Mouse (Mus musculus) liver, embryonic 11.5 days (tissue): ENCODE results near the gene Tm9sf2. TPM values are rescaled to one million over a fixed set of nuclear protein-coding genes. Genes with fewer than 3 reads are reported as not detected.
A peak's percentile ranks its signal among the peaks of the same experiment; 100 is the strongest.
"Not testable (repeated sequence)": the region's sequence is repeated elsewhere in the genome, so short reads cannot be mapped to it uniquely, and the experiment has no call there.

Experiments
- ATAC-seq: fragments of 200-750 bp; cut with Nextera tagmentation; replicated peaks from 2 replicates; pipeline ENCODE4 v1.8.0; 2017; ENCODE audit warnings: moderate number of reproducible peaks, mild to moderate bottlenecking, moderate TSS enrichment, moderate library complexity; ENCODE audit not compliant: low FRiP score
- DNase-seq: peaks from one replicate; pipeline ENCODE4 v3.0.0-alpha.2; 2017; ENCODE audit warnings: low spot score
- H3K27ac ChIP-seq: fragments of 300-500 bp; sonication (generic); 2 replicates; pipeline ENCODE4 v1.5.1; 2014; ENCODE audit warnings: mild to moderate bottlenecking, low read depth, low read length, control low read depth
- H3K27me3 ChIP-seq: fragments of 300-500 bp; sonication (generic); replicated peaks from 2 replicates; pipeline ENCODE4 v1.6.1; 2014; ENCODE audit warnings: low read length, mixed read lengths; ENCODE audit not compliant: control insufficient read depth, insufficient read depth
- H3K36me3 ChIP-seq: fragments of 300-500 bp; sonication (generic); 2 replicates; pipeline ENCODE4 v1.6.1; 2014; ENCODE audit warnings: mild to moderate bottlenecking, low read length, moderate library complexity, mixed read lengths; ENCODE audit not compliant: control insufficient read depth, insufficient read depth
- H3K4me1 ChIP-seq: fragments of 300-500 bp; sonication (generic); replicated peaks from 2 replicates; pipeline ENCODE4 v1.6.1; 2014; ENCODE audit warnings: low read length, mixed read lengths; ENCODE audit not compliant: control insufficient read depth, insufficient read depth
- H3K4me2 ChIP-seq: fragments of 300-500 bp; sonication (generic); 2 replicates; pipeline ENCODE4 v1.6.1; 2014; ENCODE audit warnings: mild to moderate bottlenecking, control low read depth, moderate library complexity
- H3K4me3 ChIP-seq: fragments of 300-500 bp; sonication (generic); 2 replicates; pipeline ENCODE4 v1.5.1; 2014; ENCODE audit warnings: low read depth, low read length, control low read depth
- H3K9ac ChIP-seq: fragments of 300-500 bp; sonication (generic); 2 replicates; pipeline ENCODE4 v1.6.1; 2014; ENCODE audit warnings: low read depth, low read length, control low read depth
- H3K9me3 ChIP-seq: fragments of 300-500 bp; sonication (generic); 2 replicates; pipeline ENCODE4 v1.6.1; 2016; ENCODE audit warnings: low read length, inconsistent platforms, mixed read lengths; ENCODE audit not compliant: control insufficient read depth
- WGBS: fragments of 180-500 bp; shearing (Covaris S2); extraction: QIAGEN DNeasy Blood & Tissue Kit; methylation state at CpG from one replicate; pipeline ENCODE4 v1.1.7; 2014; 5-methylcytosine and 5-hydroxymethylcytosine counted together
- polyA plus RNA-seq: library from polyadenylated mRNA; unstranded; fragments of >200 nt; fragmentation: Nextera tagmentation; extraction: Ambion mirVana; gene quantifications from 2 replicates; pipeline ENCODE4 v1.2.1, GENCODE M21; 2014

Tm9sf2 gene
- polyA plus RNA-seq, 1 experiment from 2014 or later: 120 TPM

- Histone ChIP-seq H3K4me2 (no peak overlapping the region), H3K36me3 (no peaks in the 10 kb centered on the region), H3K4me1 (no peaks in the 10 kb centered on the region), H3K9ac (no peak overlapping the region), H3K27me3 (no peaks in the 10 kb centered on the region), H3K4me3 (no peak overlapping the region), H3K27ac (no peak overlapping the region), H3K9me3 (no peaks in the 10 kb centered on the region)
- 77% methylated on average over 5 of the region's 5 CpGs for WGBS
- ATAC-seq: no peak
- DNase-seq: no peak
Observed at GRCm38 (mm10) chr14:122079921-122080320, 26.9 kb upstream of the Tm9sf2 start.

GRCm38 (mm10) chr14:122081308-122081707 is 25.5 kb upstream of the Tm9sf2 start:
- Histone ChIP-seq H3K27me3 (no peaks in the 10 kb centered on the region), H3K9ac (no peak overlapping the region), H3K4me3 (no peak overlapping the region), H3K36me3 (no peaks in the 10 kb centered on the region), H3K4me1 (no peaks in the 10 kb centered on the region), H3K27ac (no peak overlapping the region), H3K9me3 (no peaks in the 10 kb centered on the region), H3K4me2 (no peak overlapping the region)
- WGBS: 56% methylated on average over 3 of the region's 3 CpGs
- DNase-seq: no peak
- ATAC-seq: no peak

- Histone ChIP-seq H3K27ac (no peak overlapping the region), H3K4me3 (no peak overlapping the region), H3K36me3 (no peaks in the 10 kb centered on the region), H3K27me3 (no peaks in the 10 kb centered on the region), H3K4me2 (no peak overlapping the region), H3K9ac (no peak overlapping the region), H3K9me3 (no peaks in the 10 kb centered on the region), H3K4me1 (no peaks in the 10 kb centered on the region)
- no peak for ATAC-seq
- WGBS: 79% methylated on average over 7 of the region's 7 CpGs
- DNase-seq: no peak
Observed at GRCm38 (mm10) chr14:122083499-122083898, 23.3 kb upstream of the Tm9sf2 start.

DNA sequence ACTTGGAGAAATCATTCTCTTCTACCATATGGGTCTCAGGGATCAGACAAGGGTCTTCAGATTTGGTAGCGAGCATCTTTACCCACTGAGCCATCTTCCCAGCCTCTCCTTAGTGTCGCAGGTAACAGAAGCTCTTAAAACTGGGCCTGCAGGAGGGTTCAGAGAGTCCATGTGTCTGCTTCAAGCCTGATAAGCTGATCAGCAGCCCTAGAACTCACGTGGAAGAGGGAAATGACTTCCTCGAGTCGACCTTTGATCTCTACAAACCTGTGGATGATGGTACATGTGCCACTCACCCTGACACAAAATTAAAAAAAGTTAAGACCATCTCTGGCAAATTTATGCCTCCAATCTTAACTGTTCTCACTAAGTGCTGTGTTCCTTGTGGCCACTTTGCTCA is 18.9 kb upstream of the Tm9sf2 start:
- Histone ChIP-seq H3K4me3 (no peak overlapping the region), H3K9me3 (no peaks in the 10 kb centered on the region), H3K27me3 (no peaks in the 10 kb centered on the region), H3K27ac (no peak overlapping the region), H3K9ac (no peak overlapping the region), H3K4me2 (no peak overlapping the region), H3K4me1 (no peaks in the 10 kb centered on the region), H3K36me3 (no peaks in the 10 kb centered on the region)
- no peak for DNase-seq
- ATAC-seq: no peak
- WGBS: 67% methylated on average over 5 of the region's 5 CpGs

GRCm38 (mm10) chr14:122092363-122092762 is 14.5 kb upstream of the Tm9sf2 start:
- no peak for DNase-seq
- WGBS: 64% methylated on average over 4 of the region's 4 CpGs
- Histone ChIP-seq H3K9ac (no peak overlapping the region), H3K4me3 (no peak overlapping the region), H3K27me3 (no peaks in the 10 kb centered on the region), H3K36me3 (no peaks in the 10 kb centered on the region), H3K9me3 (peaks cover 4% of the 10 kb centered on the region; the same call in 1 of the 2 replicates), H3K4me1 (no peaks in the 10 kb centered on the region), H3K27ac (no peak overlapping the region), H3K4me2 (no peak overlapping the region)
- ATAC-seq: no peak

DNA sequence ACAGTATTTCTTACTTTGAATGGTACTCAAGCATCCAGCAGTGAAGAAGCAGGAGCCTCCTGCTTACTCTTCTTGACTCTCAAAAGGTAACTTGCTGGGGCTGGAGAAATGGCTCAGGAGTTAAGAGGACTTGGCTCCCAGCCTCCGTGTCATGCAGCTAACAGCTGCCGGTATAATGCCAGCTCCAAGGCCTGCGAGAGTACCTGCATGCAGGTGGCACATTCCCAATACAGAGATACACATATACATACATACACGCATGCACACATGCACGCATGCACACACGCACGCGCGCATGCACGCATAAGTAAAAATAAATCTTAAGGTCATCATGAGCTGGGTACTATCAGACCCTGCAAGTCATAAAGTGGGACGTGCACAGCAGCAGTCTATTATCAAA is 10.5 kb upstream of the Tm9sf2 start:
- DNase-seq (no peak), ATAC-seq (no peak)
- Histone ChIP-seq H3K9ac (no peak overlapping the region), H3K27me3 (no peaks in the 10 kb centered on the region), H3K4me1 (no peaks in the 10 kb centered on the region), H3K36me3 (no peaks in the 10 kb centered on the region), H3K4me2 (no peak overlapping the region), H3K27ac (no peak overlapping the region), H3K9me3 (peaks cover 4% of the 10 kb centered on the region; the same call in 1 of the 2 replicates), H3K4me3 (no peak overlapping the region)
- WGBS: 94% methylated on average over 11 of the region's 11 CpGs

DNA sequence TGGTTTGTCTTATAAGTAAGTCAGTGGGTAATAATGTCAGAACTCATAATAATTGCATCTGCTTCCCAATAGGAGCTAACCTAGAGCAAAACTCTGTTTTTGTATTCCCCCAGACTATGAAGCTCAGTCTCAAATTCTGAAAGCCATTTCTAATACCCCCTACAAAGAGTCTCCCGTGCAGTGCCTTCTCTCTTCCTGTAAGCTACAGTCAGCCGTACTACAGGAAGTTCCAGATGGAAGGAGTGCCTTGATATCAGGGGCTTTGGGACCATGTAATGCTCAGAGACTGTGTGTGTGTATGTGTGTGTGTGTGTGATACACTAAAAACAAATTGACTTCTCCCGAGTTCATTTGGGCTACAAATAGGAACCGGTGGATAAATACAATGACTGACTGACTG is 7.3 kb upstream of the Tm9sf2 start:
- no peaks in the 10 kb centered on the region for H3K4me1 ChIP-seq
- 54% methylated on average over 4 of the region's 4 CpGs for WGBS
- H3K36me3 ChIP-seq: no peaks in the 10 kb centered on the region
- H3K4me2 ChIP-seq: no peak overlapping the region
- DNase-seq (no peak), ATAC-seq (no peak)
- peaks cover 4% of the 10 kb centered on the region; the same call in 1 of the 2 replicates for H3K9me3 ChIP-seq
- H3K27me3 ChIP-seq: no peaks in the 10 kb centered on the region
- H3K4me3 ChIP-seq: no peak overlapping the region
- no peak overlapping the region for H3K27ac ChIP-seq
- no peak overlapping the region for H3K9ac ChIP-seq

- not testable (repeated sequence) for H3K9ac ChIP-seq, H3K9me3 ChIP-seq, ATAC-seq, H3K36me3 ChIP-seq, H3K27ac ChIP-seq, H3K4me2 ChIP-seq, H3K27me3 ChIP-seq, DNase-seq, H3K4me3 ChIP-seq
- 88% methylated on average over 9 of the region's 9 CpGs for WGBS
- H3K4me1 ChIP-seq: peaks cover 13% of the 10 kb centered on the region; the same call in 1 of the 2 replicates
Observed at GRCm38 (mm10) chr14:122101890-122102289, 4.9 kb upstream of the Tm9sf2 start.

DNA sequence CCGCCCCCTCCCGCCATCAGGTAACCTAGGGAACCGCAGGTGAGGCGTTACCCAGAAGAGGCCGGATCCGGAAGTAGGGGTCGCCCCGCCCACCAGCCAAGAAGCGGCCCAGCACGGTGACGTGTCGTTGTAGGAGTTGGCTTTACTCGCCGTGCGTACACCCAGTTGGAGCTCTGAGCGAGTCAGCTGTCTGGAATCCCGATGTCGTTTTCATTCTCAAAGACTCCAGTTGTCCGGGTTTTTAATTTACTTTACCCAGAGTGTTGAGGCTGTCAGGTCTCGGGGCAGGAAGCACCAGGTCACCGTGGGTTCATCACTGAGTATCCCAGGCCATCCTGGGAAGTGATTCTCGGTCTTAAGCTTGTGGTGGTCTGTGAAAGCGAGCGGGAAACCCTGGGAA is 2.0 kb upstream of the Tm9sf2 start:
- ATAC-seq: peak; percentile 91

More for the DNA sequence above, 2.0 kb upstream of the Tm9sf2 start:
- peak; percentile 96 for DNase-seq
- Histone ChIP-seq H3K36me3 (no peaks in the 10 kb centered on the region), H3K27ac (peak overlapping the region; percentile 95), H3K9me3 (no peaks in the 10 kb centered on the region), H3K4me3 (peak overlapping the region; percentile 86), H3K9ac (peak overlapping the region; percentile 70), H3K27me3 (no peaks in the 10 kb centered on the region), H3K4me1 (peaks cover 22% of the 10 kb centered on the region), H3K4me2 (peak overlapping the region; percentile 90)
- WGBS: 2% methylated on average over 24 of the region's 24 CpGs
